Mouse (Mus musculus): ENCODE measurements at regions not wholly inside any gene's neighbourhood (a gene's known extent, or its start where the extent isn't known, plus 50 kb on each side); places are given as distances from the start of the nearest gene placed in this dataset.

DNA sequence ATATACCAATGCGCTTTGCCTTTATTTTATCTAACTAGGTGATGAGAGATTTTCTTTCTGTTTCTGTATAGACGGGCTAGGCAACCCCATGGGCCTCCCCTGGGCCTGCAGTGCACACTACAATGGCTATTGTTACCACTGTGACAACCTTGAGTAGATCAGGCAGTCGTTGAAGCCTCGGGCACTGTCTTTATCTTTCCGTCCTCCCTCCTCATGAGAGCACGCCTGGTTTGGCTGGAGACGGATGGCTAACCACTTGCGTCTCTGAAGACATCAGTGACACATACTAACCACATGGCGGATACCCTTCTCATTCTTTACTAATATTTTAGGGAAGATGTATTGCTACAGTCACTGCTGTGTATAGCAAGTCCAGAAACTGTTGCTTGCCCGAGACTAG lies 206.1 kb upstream of the Serp2 start:
- H3K27me3 ChIP-seq (ENCODE audit: control insufficient read depth, insufficient read depth, low read length, poor library complexity, severe bottlenecking) = no peaks in the 10 kb centered on the region; the same call in 1 of the 2 replicates
- H3K4me3 ChIP-seq (ENCODE audit: low read depth, low read length) = no peak overlapping the region
- no peaks in the 10 kb centered on the region for H3K36me3 ChIP-seq (ENCODE audit: control insufficient read depth, insufficient read depth, low read length, poor library complexity, severe bottlenecking)
- TF ChIP-seq POLR2A (IDR thresholded peaks at IDR 0.05; ENCODE audit: insufficient read depth, low read length) (no peak), EP300 (IDR thresholded peaks at IDR 0.05; ENCODE audit: insufficient read depth, low read depth, low read length) (no peak), CTCF (IDR thresholded peaks at IDR 0.05; ENCODE audit: low read depth, low read length) (no peak)
- H3K9ac ChIP-seq (ENCODE audit: low read depth, poor library complexity, severe bottlenecking) = no peak overlapping the region
- no peak overlapping the region for H3K27ac ChIP-seq (ENCODE audit: insufficient read depth, low read length)
- H3K9me3 ChIP-seq (replicated peaks; ENCODE audit: control insufficient read depth, insufficient read depth, low read length, poor library complexity, severe bottlenecking) = no peaks in the 10 kb centered on the region
- peaks cover 6% of the 10 kb centered on the region for H3K4me1 ChIP-seq (ENCODE audit: control insufficient read depth, insufficient read depth, low read length)

DNA sequence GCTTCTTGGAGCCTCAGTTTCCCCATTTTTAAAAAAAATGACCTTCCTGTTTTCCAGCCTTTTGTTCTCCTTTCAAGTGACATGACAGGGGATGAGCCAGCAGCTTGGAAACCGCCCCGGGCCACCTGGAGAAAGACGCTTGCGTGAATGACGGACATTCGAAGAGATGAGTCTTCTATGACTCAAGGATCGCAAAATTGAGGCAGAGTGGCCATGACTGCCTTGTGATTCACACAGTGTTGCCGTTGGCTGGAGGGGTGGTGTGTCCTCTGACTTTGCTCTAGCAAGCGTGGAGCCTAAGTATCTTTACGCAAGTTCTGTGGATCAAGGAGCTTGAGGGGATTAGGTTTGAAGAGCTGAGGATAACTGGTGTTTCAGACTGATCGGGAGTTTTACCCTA lies 205.0 kb upstream of the Serp2 start:
- Histone ChIP-seq H3K27me3 (ENCODE audit: control insufficient read depth, insufficient read depth, low read length, poor library complexity, severe bottlenecking) (no peaks in the 10 kb centered on the region; the same call in 1 of the 2 replicates), H3K36me3 (ENCODE audit: control insufficient read depth, insufficient read depth, low read length, poor library complexity, severe bottlenecking) (no peaks in the 10 kb centered on the region), H3K4me1 (ENCODE audit: control insufficient read depth, insufficient read depth, low read length) (peaks cover 6% of the 10 kb centered on the region), H3K27ac (ENCODE audit: insufficient read depth, low read length) (no peak overlapping the region), H3K9me3 (replicated peaks; ENCODE audit: control insufficient read depth, insufficient read depth, low read length, poor library complexity, severe bottlenecking) (no peaks in the 10 kb centered on the region), H3K4me3 (ENCODE audit: low read depth, low read length) (no peak overlapping the region), H3K9ac (ENCODE audit: low read depth, poor library complexity, severe bottlenecking) (no peak overlapping the region)
- TF ChIP-seq POLR2A (IDR thresholded peaks at IDR 0.05; ENCODE audit: insufficient read depth, low read length) = no peak
- TF ChIP-seq CTCF (IDR thresholded peaks at IDR 0.05; ENCODE audit: low read depth, low read length) = no peak
- TF ChIP-seq EP300 (IDR thresholded peaks at IDR 0.05; ENCODE audit: insufficient read depth, low read depth, low read length) = no peak

DNA sequence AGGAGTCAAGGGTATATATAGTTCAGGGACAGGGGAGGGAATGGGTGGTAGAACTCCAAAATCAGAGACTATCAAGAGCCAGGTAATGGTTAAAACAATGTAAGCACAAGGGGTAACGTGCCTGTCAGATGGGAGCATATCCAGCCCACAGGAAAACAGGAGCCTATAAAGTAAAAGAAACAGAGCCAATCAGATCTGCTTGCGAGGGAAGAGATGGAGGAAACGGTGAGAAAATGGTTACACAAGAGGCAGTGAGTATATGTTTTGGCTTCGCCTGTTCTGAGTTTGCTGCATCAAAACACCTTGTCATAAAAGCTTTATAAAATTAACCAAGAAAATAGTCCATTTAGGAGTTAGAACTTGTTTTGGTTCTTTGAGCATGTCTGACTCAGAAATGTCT lies 204.6 kb upstream of the Serp2 start:
- TF ChIP-seq CTCF (IDR thresholded peaks at IDR 0.05; ENCODE audit: low read depth, low read length) = no peak
- no peak for TF ChIP-seq POLR2A (IDR thresholded peaks at IDR 0.05; ENCODE audit: insufficient read depth, low read length)
- TF ChIP-seq EP300 (IDR thresholded peaks at IDR 0.05; ENCODE audit: insufficient read depth, low read depth, low read length) = no peak
- H3K36me3 ChIP-seq (ENCODE audit: control insufficient read depth, insufficient read depth, low read length, poor library complexity, severe bottlenecking) = no peaks in the 10 kb centered on the region
- no peak overlapping the region for H3K9ac ChIP-seq (ENCODE audit: low read depth, poor library complexity, severe bottlenecking)
- H3K9me3 ChIP-seq (replicated peaks; ENCODE audit: control insufficient read depth, insufficient read depth, low read length, poor library complexity, severe bottlenecking) = no peaks in the 10 kb centered on the region
- H3K27me3 ChIP-seq (ENCODE audit: control insufficient read depth, insufficient read depth, low read length, poor library complexity, severe bottlenecking) = no peaks in the 10 kb centered on the region; the same call in 1 of the 2 replicates
- H3K4me1 ChIP-seq (ENCODE audit: control insufficient read depth, insufficient read depth, low read length) = peaks cover 6% of the 10 kb centered on the region
- no peak overlapping the region for H3K4me3 ChIP-seq (ENCODE audit: low read depth, low read length)
- H3K27ac ChIP-seq (ENCODE audit: insufficient read depth, low read length) = no peak overlapping the region

DNA sequence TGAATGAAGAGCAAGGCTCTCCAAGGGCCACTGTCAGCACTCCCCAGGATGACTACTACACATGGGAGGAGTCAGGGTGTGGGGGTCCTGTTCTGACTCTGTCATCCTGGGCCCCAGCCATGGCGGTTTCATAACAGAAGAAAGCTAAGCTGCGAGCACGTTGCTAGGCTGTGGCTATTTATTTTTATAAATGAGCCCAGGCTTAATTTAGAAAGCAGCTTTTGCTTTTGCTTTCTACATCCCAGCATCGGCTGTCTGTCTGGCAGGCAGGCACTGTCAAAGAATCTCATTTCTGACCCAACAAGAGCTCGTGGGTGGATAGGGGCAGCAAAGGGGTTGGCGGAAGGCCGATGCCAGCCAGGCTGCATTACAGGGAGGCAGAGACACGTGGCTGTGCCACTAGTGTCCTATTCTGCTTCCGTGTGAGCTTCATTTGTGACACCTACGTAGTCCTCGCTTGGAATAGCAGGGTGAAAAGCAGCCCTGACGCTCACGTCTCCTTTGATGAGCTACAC lies 203.9 kb upstream of the Serp2 start:
- no peak overlapping the region for H3K27ac ChIP-seq (ENCODE audit: insufficient read depth, low read length)

DNA sequence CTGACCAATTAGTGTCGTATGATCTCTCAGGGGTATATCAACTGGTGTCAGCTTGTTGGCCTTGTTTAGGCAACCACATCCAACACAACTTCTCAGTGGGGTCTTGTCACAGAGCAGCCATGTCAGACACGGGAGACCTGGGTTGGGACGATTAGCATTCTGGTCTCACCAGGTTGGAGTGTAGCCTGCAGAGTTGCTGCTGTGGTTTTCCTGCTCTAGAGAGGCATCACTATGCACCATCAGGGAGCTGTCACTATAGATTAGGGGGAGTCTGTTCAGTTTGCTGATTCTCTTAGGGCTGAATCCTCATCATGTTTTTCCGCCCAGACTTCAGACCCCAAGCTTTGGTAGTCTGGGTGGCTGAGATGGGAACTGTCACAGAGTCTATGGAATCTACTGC lies 202.7 kb upstream of the Serp2 start:
- no peaks in the 10 kb centered on the region for H3K27me3 ChIP-seq (ENCODE audit: control insufficient read depth, insufficient read depth, low read length, poor library complexity, severe bottlenecking)
- H3K4me3 ChIP-seq (ENCODE audit: low read depth, low read length) = no peak overlapping the region
- TF ChIP-seq CTCF (IDR thresholded peaks at IDR 0.05; ENCODE audit: low read depth, low read length) (no peak), POLR2A (IDR thresholded peaks at IDR 0.05; ENCODE audit: insufficient read depth, low read length) (no peak), EP300 (IDR thresholded peaks at IDR 0.05; ENCODE audit: insufficient read depth, low read depth, low read length) (no peak)
- no peak overlapping the region for H3K27ac ChIP-seq (ENCODE audit: insufficient read depth, low read length)
- no peaks in the 10 kb centered on the region for H3K9me3 ChIP-seq (replicated peaks; ENCODE audit: control insufficient read depth, insufficient read depth, low read length, poor library complexity, severe bottlenecking)
- H3K9ac ChIP-seq (ENCODE audit: low read depth, poor library complexity, severe bottlenecking) = no peak overlapping the region
- peaks cover 6% of the 10 kb centered on the region for H3K4me1 ChIP-seq (ENCODE audit: control insufficient read depth, insufficient read depth, low read length)
- no peaks in the 10 kb centered on the region for H3K36me3 ChIP-seq (ENCODE audit: control insufficient read depth, insufficient read depth, low read length, poor library complexity, severe bottlenecking)

More for the DNA sequence above, 203.9 kb upstream of the Serp2 start:
- Histone ChIP-seq H3K9me3 (replicated peaks; ENCODE audit: control insufficient read depth, insufficient read depth, low read length, poor library complexity, severe bottlenecking) (no peaks in the 10 kb centered on the region), H3K4me3 (ENCODE audit: low read depth, low read length) (no peak overlapping the region), H3K36me3 (ENCODE audit: control insufficient read depth, insufficient read depth, low read length, poor library complexity, severe bottlenecking) (no peaks in the 10 kb centered on the region), H3K27me3 (ENCODE audit: control insufficient read depth, insufficient read depth, low read length, poor library complexity, severe bottlenecking) (no peaks in the 10 kb centered on the region), H3K4me1 (ENCODE audit: control insufficient read depth, insufficient read depth, low read length) (peaks cover 6% of the 10 kb centered on the region), H3K9ac (ENCODE audit: low read depth, poor library complexity, severe bottlenecking) (no peak overlapping the region)
- TF ChIP-seq POLR2A (IDR thresholded peaks at IDR 0.05; ENCODE audit: insufficient read depth, low read length) (no peak), CTCF (IDR thresholded peaks at IDR 0.05; ENCODE audit: low read depth, low read length) (no peak), EP300 (IDR thresholded peaks at IDR 0.05; ENCODE audit: insufficient read depth, low read depth, low read length) (no peak)

DNA sequence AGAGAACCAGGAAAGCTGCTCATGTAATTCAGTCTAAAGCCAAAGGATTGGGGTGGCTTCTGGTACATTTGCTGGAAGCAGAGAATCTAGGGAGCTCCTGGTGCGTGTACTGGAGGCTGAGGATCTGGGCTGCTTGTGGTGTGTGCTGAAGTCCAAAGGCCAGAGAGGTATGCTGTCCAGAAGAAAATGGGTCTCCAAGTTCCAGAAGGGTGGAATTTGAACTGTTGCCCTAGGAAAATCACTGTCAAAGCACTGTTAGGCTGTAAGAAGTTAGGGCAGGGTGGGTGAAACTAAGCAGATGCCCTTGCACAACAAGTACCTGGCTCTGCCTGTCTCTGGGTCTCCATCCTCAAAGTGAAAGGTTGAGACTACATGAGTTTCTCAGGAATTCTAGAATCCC lies 201.9 kb upstream of the Serp2 start:
- TF ChIP-seq EP300 (IDR thresholded peaks at IDR 0.05; ENCODE audit: insufficient read depth, low read depth, low read length) = no peak
- TF ChIP-seq POLR2A (IDR thresholded peaks at IDR 0.05; ENCODE audit: insufficient read depth, low read length) = no peak
- no peak for TF ChIP-seq CTCF (IDR thresholded peaks at IDR 0.05; ENCODE audit: low read depth, low read length)
- H3K27me3 ChIP-seq (ENCODE audit: control insufficient read depth, insufficient read depth, low read length, poor library complexity, severe bottlenecking) = no peaks in the 10 kb centered on the region
- no peak overlapping the region for H3K9ac ChIP-seq (ENCODE audit: low read depth, poor library complexity, severe bottlenecking)
- H3K4me1 ChIP-seq (ENCODE audit: control insufficient read depth, insufficient read depth, low read length) = peaks cover 6% of the 10 kb centered on the region
- no peak overlapping the region for H3K4me3 ChIP-seq (ENCODE audit: low read depth, low read length)
- no peaks in the 10 kb centered on the region for H3K9me3 ChIP-seq (replicated peaks; ENCODE audit: control insufficient read depth, insufficient read depth, low read length, poor library complexity, severe bottlenecking)
- H3K27ac ChIP-seq (ENCODE audit: insufficient read depth, low read length) = no peak overlapping the region
- H3K36me3 ChIP-seq (ENCODE audit: control insufficient read depth, insufficient read depth, low read length, poor library complexity, severe bottlenecking) = no peaks in the 10 kb centered on the region

Data from ES-Bruce4 (cell line).